Mouse (Mus musculus) lung, adult 2 months (tissue): ENCODE data around the gene Slc43a3.

Experiments
- CTCF ChIP-seq: fragments of 200-500 bp; IDR thresholded peaks from 2 replicates; pipeline ENCODE4 v1.5.1; 2011; ENCODE audit warnings: mild to moderate bottlenecking, low read length, control low read depth; ENCODE audit not compliant: insufficient read depth
- POLR2A ChIP-seq: fragments of 200-500 bp; IDR thresholded peaks from 2 replicates; pipeline ENCODE4 v1.6.1; 2011; ENCODE audit warnings: low read depth, mild to moderate bottlenecking, control low read depth, low read length, borderline replicate concordance; ENCODE audit errors: extremely low read depth

GRCm38 (mm10) chr2:84951027-84951426 lies 14.6 kb downstream of the Slc43a3 start:
- TF ChIP-seq POLR2A (no peak), CTCF (no peak)
